Mouse (Mus musculus) hindbrain, embryonic 16.5 days (tissue): ENCODE measurements at regions not wholly inside any gene's neighbourhood (a gene's known extent, or its start where the extent isn't known, plus 50 kb on each side); places are given as distances from the start of the nearest gene placed in this dataset.

ENCODE experiments used
- ATAC-seq: fragments of 200-750 bp; cut with Nextera tagmentation; 2 replicates; pipeline ENCODE4 v1.8.0; 2017; ENCODE audit warnings: moderate TSS enrichment, moderate library complexity
- H3K27ac ChIP-seq: fragments of 300-500 bp; sonication (generic); 2 replicates; pipeline ENCODE4 v1.5.1; 2014; ENCODE audit warnings: low read depth, mild to moderate bottlenecking, control low read depth, low read length, moderate library complexity
- H3K27me3 ChIP-seq: fragments of 300-500 bp; sonication (generic); replicated peaks from 2 replicates; pipeline ENCODE4 v1.6.1; 2014; ENCODE audit warnings: low read length; ENCODE audit not compliant: control insufficient read depth, insufficient read depth
- H3K36me3 ChIP-seq: fragments of 300-500 bp; sonication (generic); 2 replicates; pipeline ENCODE4 v1.6.1; 2014; ENCODE audit warnings: mild to moderate bottlenecking, low read length, moderate library complexity, mixed read lengths; ENCODE audit not compliant: control insufficient read depth, insufficient read depth
- H3K4me1 ChIP-seq: fragments of 300-500 bp; sonication (generic); 2 replicates; pipeline ENCODE4 v1.6.1; 2014; ENCODE audit warnings: low read depth, low read length; ENCODE audit not compliant: control insufficient read depth, insufficient read depth
- H3K4me2 ChIP-seq: fragments of 300-500 bp; sonication (generic); 2 replicates; pipeline ENCODE4 v1.6.1; 2014; ENCODE audit warnings: mild to moderate bottlenecking, low read length, control low read depth, moderate library complexity
- H3K4me3 ChIP-seq: fragments of 300-500 bp; sonication (generic); 2 replicates; pipeline ENCODE4 v1.5.1; 2014; ENCODE audit warnings: mild to moderate bottlenecking, low read length, control low read depth, moderate library complexity
- H3K9ac ChIP-seq: fragments of 300-500 bp; sonication (generic); 2 replicates; pipeline ENCODE4 v1.6.1; 2014; ENCODE audit warnings: low read depth, mild to moderate bottlenecking, control low read depth, low read length, moderate library complexity
- H3K9me3 ChIP-seq: fragments of 300-500 bp; sonication (generic); 2 replicates; pipeline ENCODE4 v1.6.1; 2014; ENCODE audit warnings: mild to moderate bottlenecking, low read length, moderate library complexity; ENCODE audit not compliant: control insufficient read depth
- WGBS: fragments of 180-500 bp; shearing (Covaris S2); extraction: QIAGEN DNeasy Blood & Tissue Kit; methylation state at CpG from one replicate; pipeline ENCODE4 v1.1.7; 2014; 5-methylcytosine and 5-hydroxymethylcytosine counted together

GRCm38 (mm10) chr9:26625171-26625937 lies 108.2 kb upstream of the B3gat1 start:
- no peaks in the 10 kb centered on the region for H3K27me3 ChIP-seq
- H3K27ac ChIP-seq, result no peak overlapping the region
- H3K36me3 ChIP-seq, result no peaks in the 10 kb centered on the region
- WGBS, result 63% methylated on average over 2 of the region's 2 CpGs
- H3K9ac ChIP-seq, result no peak overlapping the region
- no peak overlapping the region for H3K4me3 ChIP-seq
- peak; percentile 78 for ATAC-seq
- no peaks in the 10 kb centered on the region for H3K9me3 ChIP-seq
- H3K4me1 ChIP-seq, result no peaks in the 10 kb centered on the region
- H3K4me2 ChIP-seq, result no peak overlapping the region

GRCm38 (mm10) chr9:26632891-26633650 lies 100.5 kb upstream of the B3gat1 start:
- Histone ChIP-seq H3K9me3 (no peaks in the 10 kb centered on the region), H3K4me2 (no peak overlapping the region), H3K27ac (no peak overlapping the region), H3K4me3 (no peak overlapping the region), H3K36me3 (no peaks in the 10 kb centered on the region), H3K4me1 (no peaks in the 10 kb centered on the region), H3K27me3 (no peaks in the 10 kb centered on the region), H3K9ac (no peak overlapping the region)
- no peak for ATAC-seq
- 92% methylated on average over 8 of the region's 8 CpGs for WGBS

GRCm38 (mm10) chr9:26635211-26635610 lies 98.3 kb upstream of the B3gat1 start:
- no peak overlapping the region for H3K4me3 ChIP-seq
- no peak overlapping the region for H3K9ac ChIP-seq
- no peaks in the 10 kb centered on the region for H3K27me3 ChIP-seq
- ATAC-seq, result no peak
- H3K4me1 ChIP-seq, result no peaks in the 10 kb centered on the region
- no peaks in the 10 kb centered on the region for H3K9me3 ChIP-seq
- no peak overlapping the region for H3K4me2 ChIP-seq
- no peak overlapping the region for H3K27ac ChIP-seq
- no peaks in the 10 kb centered on the region for H3K36me3 ChIP-seq

- no peaks in the 10 kb centered on the region for H3K27me3 ChIP-seq
- H3K9me3 ChIP-seq, result no peaks in the 10 kb centered on the region
- H3K4me2 ChIP-seq, result no peak overlapping the region
- ATAC-seq, result no peak
- WGBS, result 79% methylated on average over 2 of the region's 2 CpGs
- no peak overlapping the region for H3K9ac ChIP-seq
- no peak overlapping the region for H3K4me3 ChIP-seq
- H3K27ac ChIP-seq, result no peak overlapping the region
- no peaks in the 10 kb centered on the region for H3K36me3 ChIP-seq
- no peaks in the 10 kb centered on the region for H3K4me1 ChIP-seq
Observed at GRCm38 (mm10) chr9:26638586-26638985, 94.9 kb upstream of the B3gat1 start.

- Histone ChIP-seq H3K36me3 (no peaks in the 10 kb centered on the region), H3K4me2 (no peak overlapping the region), H3K27ac (no peak overlapping the region), H3K9ac (no peak overlapping the region), H3K4me1 (no peaks in the 10 kb centered on the region), H3K27me3 (no peaks in the 10 kb centered on the region), H3K9me3 (no peaks in the 10 kb centered on the region), H3K4me3 (no peak overlapping the region)
- WGBS, result 65% methylated on average over 2 of the region's 2 CpGs
- ATAC-seq, result no peak
Observed at GRCm38 (mm10) chr9:26642302-26642701, 91.2 kb upstream of the B3gat1 start.

GRCm38 (mm10) chr9:26642831-26643230 lies 90.7 kb upstream of the B3gat1 start:
- no peak for ATAC-seq
- Histone ChIP-seq H3K27me3 (no peaks in the 10 kb centered on the region), H3K4me3 (no peak overlapping the region), H3K9ac (no peak overlapping the region), H3K9me3 (no peaks in the 10 kb centered on the region), H3K4me1 (no peaks in the 10 kb centered on the region), H3K27ac (no peak overlapping the region), H3K4me2 (no peak overlapping the region), H3K36me3 (no peaks in the 10 kb centered on the region)
- WGBS, result 87% methylated on average over 4 of the region's 4 CpGs

GRCm38 (mm10) chr9:26649506-26649905 lies 84.0 kb upstream of the B3gat1 start:
- H3K4me1 ChIP-seq, result no peaks in the 10 kb centered on the region
- H3K27me3 ChIP-seq, result no peaks in the 10 kb centered on the region

GRCm38 (mm10) chr9:26652920-26653319 lies 80.6 kb upstream of the B3gat1 start:
- no peaks in the 10 kb centered on the region for H3K36me3 ChIP-seq
- no peak overlapping the region for H3K27ac ChIP-seq
- no peak for ATAC-seq
- no peak overlapping the region for H3K9ac ChIP-seq
- H3K27me3 ChIP-seq, result no peaks in the 10 kb centered on the region
- H3K4me1 ChIP-seq, result no peaks in the 10 kb centered on the region
- 100% methylated on average over 1 of the region's 1 CpGs for WGBS
- H3K9me3 ChIP-seq, result no peaks in the 10 kb centered on the region
- H3K4me2 ChIP-seq, result no peak overlapping the region
- H3K4me3 ChIP-seq, result no peak overlapping the region

More at GRCm38 (mm10) chr9:26649506-26649905, 84.0 kb upstream of the B3gat1 start:
- no peaks in the 10 kb centered on the region for H3K36me3 ChIP-seq
- H3K9me3 ChIP-seq, result no peaks in the 10 kb centered on the region
- 68% methylated on average over 7 of the region's 7 CpGs for whole genome bisulfite sequencing
- no peak overlapping the region for H3K27ac ChIP-seq
- no peak overlapping the region for H3K4me2 ChIP-seq
- no peak overlapping the region for H3K4me3 ChIP-seq
- no peak overlapping the region for H3K9ac ChIP-seq
- ATAC-seq, result no peak

- ATAC-seq, result no peak
- no peak overlapping the region for H3K4me3 ChIP-seq
- WGBS, result 73% methylated on average over 2 of the region's 2 CpGs
- H3K4me1 ChIP-seq, result no peaks in the 10 kb centered on the region
- no peaks in the 10 kb centered on the region for H3K36me3 ChIP-seq
- H3K9me3 ChIP-seq, result no peaks in the 10 kb centered on the region
- no peaks in the 10 kb centered on the region for H3K27me3 ChIP-seq
- no peak overlapping the region for H3K27ac ChIP-seq
- no peak overlapping the region for H3K4me2 ChIP-seq
- no peak overlapping the region for H3K9ac ChIP-seq
Observed at GRCm38 (mm10) chr9:26659366-26659765, 74.2 kb upstream of the B3gat1 start.
